Mouse (Mus musculus) brain, adult 10 weeks (tissue): Measurements from ENCODE around the gene Olfr1472. TPM values are rescaled to one million over a fixed set of nuclear protein-coding genes. Genes with fewer than 3 reads are reported as not detected.

ENCODE experiments used
- polyA plus RNA-seq: library from polyadenylated mRNA; stranded (reverse); fragments of 350-450 nt; fragmentation: Illumina TruSeq; extraction: RNeasy Lipid Tissue Mini Kit (QIAGEN cat#74804); gene quantifications from one replicate; pipeline ENCODE4 v1.2.3, GENCODE M21; 2015; ENCODE audit warnings: low read depth, low replicate concordance

Olfr1472 gene
- not detected for polyA plus RNA-seq

DNA sequence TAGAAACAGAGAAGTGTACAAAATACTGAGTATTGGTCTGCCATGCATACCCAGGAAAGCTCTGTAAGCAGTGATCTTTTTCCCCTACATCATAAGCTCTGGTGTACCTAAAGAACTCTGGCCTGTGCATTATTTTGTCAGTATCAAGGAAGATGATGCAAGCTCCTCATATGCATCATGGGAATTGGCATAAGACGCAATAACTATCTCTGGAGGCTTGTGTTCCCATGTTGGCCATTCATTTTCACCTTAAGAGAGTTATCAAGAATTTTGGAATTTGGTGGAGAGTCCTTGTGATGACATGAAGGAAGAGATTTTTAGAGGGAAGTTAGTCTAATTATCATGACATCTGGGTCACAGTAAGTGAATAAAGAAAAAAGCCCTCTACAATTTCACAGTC lies at the start of gene Olfr1472:
Olfr1472 (minus strand) TSS at position 101 of the 400 bp plus-strand sequence.

DNA sequence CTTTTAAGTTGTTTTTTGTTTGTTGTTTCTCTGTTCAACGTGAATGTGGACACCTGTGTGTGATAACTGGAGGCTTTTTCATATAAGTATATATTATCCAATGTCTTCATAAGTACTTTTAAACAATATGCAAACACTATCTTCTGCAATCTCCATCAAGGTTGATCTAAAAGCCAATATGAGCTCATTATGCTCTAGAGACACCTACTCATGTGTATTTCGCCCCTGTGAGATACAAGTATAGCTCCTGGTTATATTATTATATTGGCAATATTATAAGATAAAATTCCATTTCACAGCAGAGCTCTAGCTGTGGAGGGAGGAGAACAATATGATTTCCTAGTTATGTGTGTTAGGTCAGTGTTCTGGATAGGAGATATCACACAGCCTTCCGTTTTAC lies 44.4 kb upstream of the Olfr1472 start, which contains the start of gene Olfr1477:
Olfr1477 (plus strand) TSS at position 301 of the 400 bp plus-strand sequence.

DNA sequence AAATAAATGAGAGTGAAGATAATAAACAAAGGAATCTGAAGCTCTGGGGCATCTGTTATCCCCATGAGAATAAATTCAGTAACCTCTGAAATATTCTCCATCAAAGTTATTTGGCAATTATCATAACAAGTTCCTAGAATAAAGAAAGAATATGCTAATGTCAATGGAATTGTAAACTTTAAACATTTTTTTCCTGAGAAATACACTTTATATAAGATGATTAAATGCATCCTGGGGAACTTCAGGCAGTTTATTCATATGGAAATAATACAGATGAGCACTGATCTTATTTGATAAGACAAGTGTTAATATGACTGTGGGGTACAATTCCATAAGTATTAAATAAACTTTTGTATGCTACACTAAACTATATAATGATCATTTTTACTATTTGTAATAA lies 24.2 kb upstream of the Olfr1472 start, which contains the start of gene Olfr1475:
Olfr1475 (minus strand) TSS at position 101 of the 400 bp plus-strand sequence.

DNA sequence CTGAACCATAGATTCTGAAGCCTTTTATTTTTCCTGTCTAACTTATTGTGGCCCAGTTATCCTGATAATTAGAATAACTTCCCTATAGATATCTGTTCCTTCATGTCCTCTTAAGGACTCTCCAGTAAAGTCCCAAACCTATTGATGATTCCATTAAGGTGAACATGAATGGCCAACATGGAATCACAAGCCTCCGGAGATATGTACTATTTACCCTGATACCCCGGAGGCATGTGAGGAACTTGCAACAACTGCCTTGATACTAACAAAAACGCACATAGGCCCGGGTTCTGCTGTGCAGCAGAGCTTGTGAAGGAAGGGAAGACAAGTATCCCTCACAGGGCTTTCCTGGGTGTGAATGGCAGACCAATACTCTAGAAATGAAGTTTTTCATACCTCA lies 13.4 kb upstream of the Olfr1472 start, which contains the start of gene Olfr1474:
Olfr1474 (plus strand) TSS at position 301 of the 400 bp plus-strand sequence.

DNA sequence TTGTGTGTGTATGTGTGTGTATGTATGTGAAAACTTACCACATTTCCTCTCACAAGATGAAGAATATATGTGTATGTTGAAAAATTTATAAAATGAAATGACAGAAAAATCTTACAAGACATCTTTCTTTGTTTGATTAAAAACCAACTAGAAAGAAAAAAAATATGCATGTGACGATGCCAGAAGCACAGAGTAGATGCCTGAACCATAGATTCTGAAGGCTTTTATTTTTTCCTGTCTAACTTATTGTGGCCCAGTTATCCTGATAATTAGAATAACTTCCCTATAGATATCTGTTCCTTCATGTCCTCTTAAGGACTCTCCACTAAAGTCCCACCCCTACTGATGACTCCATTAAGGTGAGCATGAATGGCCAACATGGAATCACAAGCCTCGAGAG lies 12.8 kb downstream of the Olfr1472 start, which contains the start of gene Olfr1471:
Olfr1471 (plus strand) TSS at position 301 of the 400 bp plus-strand sequence.

DNA sequence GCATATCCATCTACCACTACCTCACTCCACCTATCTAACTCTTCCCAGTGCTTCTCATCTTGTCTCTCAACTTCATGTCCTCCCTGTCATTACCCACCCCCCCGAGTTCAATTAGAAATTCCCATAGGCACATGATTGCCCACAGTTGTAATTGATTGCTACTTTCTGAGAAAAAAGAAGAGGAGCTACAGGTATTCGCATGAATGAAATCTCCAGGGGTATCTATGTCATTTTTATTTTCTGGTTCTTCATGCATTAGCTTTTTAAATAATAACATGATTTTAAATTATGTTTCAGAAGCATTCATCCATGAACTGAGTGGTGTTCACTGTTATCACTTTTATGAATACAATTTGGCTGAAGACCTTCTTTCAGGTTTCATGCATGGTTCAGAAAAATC lies 48.3 kb downstream of the Olfr1472 start, which contains the start of gene Olfr1469:
Olfr1469 (plus strand) TSS at position 301 of the 400 bp plus-strand sequence.

Other genes with a start within 250 kb of the Olfr1472 start
- not detected for gene Olfr1463, start 224.8 kb downstream of the Olfr1472 start, polyA plus RNA-seq
- gene Olfr1465, start 140.5 kb downstream of the Olfr1472 start, polyA plus RNA-seq, result not detected
- not detected for gene Olfr1466, start 117.2 kb downstream of the Olfr1472 start, polyA plus RNA-seq
- gene Olfr1467, start 93.8 kb downstream of the Olfr1472 start, polyA plus RNA-seq, result not detected
- not detected for gene Olfr1469, start 48.2 kb downstream of the Olfr1472 start, polyA plus RNA-seq
- gene Olfr1471, start 12.7 kb downstream of the Olfr1472 start, polyA plus RNA-seq, result not detected
- gene Olfr1474, start 13.5 kb upstream of the Olfr1472 start, polyA plus RNA-seq, result not detected
- gene Olfr1475, start 24.1 kb upstream of the Olfr1472 start, polyA plus RNA-seq, result not detected
- gene Olfr1477, start 44.5 kb upstream of the Olfr1472 start, polyA plus RNA-seq, result not detected
- gene Olfr1480, start 71.8 kb upstream of the Olfr1472 start, polyA plus RNA-seq, result not detected
- gene Olfr1484, start 127.4 kb upstream of the Olfr1472 start, polyA plus RNA-seq, result not detected
- gene Olfr1487, start 161.3 kb upstream of the Olfr1472 start, polyA plus RNA-seq, result not detected
- gene Olfr1489, start 175.5 kb upstream of the Olfr1472 start, polyA plus RNA-seq, result not detected
- not detected for gene Olfr1490, start 195.0 kb upstream of the Olfr1472 start, polyA plus RNA-seq
- gene Olfr1491, start 241.2 kb upstream of the Olfr1472 start, polyA plus RNA-seq, result not detected